Mouse (Mus musculus) mouse trophoblast stem cell (cell line): ENCODE measurements around the gene Shld1.

Experiments used
- in situ Hi-C, 2 experiments: fragments of 300-500 bp; cut with MseI, MboI; formaldehyde crosslinking; loops; 2 replicates in 1 of 2; 3 replicates in 1 of 2; pipeline ENCODE4 v1.15.1; 2025

Gene Shld1

GRCm38 (mm10) chr2:132721844-132722243 lies 35.1 kb downstream of the Shld1 start:
- in situ Hi-C loops: no loop called here

DNA sequence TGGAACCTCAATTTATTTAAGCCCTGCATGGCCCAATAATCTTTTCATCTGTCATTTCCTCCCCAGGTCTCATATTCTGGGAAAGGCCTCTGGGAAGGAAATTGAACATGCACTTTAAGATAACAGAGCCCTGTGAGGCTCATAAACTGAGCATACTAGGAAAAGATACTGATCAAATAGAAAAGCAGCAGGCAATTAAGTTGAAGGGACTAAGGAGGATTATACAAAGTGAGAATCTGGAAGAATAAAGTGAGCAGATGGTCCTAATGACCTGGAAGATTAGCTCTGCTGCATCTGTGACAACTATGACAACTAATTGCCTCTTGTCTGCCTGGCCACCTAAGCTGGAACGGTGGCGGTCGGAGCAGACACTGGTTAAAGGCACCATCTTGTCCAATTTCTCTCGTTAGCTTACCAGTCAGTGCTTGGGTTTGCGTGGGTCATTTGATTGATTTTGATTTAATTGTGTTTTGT lies 37.3 kb downstream of the Shld1 start:
- in situ Hi-C loops: no loop called here

- in situ Hi-C loops: no loop called here
Observed at GRCm38 (mm10) chr2:132724561-132724960, 37.8 kb downstream of the Shld1 start.

DNA sequence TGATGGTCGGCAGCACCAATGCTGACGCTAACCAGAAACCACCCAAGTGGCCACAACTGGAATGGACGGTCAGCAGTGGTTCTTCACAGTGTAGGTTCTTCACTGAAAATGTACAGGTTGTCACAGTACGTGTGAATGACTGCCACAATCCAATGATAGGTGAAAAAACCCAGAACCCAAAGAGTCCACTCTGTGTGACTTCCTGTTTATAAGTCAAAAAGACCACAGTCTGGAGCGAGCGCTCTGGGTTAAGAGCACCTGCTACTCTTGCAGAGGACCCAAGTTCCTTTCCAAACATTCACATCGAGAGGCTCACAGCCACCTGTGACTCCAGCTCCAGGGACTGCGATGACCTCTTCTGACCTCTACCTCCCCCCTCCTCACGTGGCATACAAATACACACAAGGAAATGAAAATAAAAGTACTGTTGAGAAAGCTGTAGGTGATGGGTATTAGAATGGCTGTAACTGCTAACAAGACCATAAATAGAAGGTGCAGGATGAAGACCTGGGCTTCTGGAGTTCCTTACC lies 38.7 kb downstream of the Shld1 start:
- in situ Hi-C loops: no loop called here

DNA sequence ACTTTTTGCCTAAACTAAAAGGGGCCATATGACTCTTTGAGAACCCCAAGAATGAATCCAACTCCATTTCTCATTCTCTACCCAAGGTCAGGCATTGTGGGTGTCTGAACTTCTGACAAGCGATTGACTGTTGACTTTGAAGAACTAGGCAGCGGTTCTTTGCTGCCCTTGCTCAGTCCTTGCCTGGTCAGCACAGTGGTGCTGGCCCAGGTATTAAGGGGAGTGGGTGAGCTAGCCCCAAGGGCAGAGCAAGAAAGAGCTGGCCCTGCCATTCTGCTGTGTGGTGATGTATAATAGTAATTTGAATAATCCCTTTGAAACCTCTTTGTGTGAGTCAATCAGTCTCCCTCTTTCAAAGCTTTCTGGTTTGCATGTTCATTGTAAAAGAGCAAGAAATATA lies 39.4 kb downstream of the Shld1 start:
- in situ Hi-C loops: no loop called here

DNA sequence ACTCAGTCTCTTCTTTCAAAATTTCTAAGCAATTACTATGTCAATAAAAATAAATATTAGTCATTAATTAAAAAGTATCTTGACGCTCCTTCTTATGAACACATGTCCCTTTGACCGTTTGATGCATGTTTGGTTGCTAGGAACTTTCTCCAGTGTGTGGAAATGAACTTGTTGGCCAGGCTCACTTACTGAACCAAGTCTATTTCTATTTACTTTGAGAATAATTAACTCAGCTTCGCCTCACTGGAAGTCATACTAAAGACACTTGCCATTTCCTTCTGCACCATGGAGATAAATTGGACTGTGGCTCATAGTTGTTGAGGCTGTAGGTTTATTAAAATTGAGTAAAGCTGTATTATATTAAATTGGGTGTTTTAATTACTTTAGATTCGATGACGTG lies 46.2 kb downstream of the Shld1 start:
- in situ Hi-C loops: no loop called here

GRCm38 (mm10) chr2:132733603-132734573 lies 47.2 kb downstream of the Shld1 start:
- in situ Hi-C loops: no loop called here

DNA sequence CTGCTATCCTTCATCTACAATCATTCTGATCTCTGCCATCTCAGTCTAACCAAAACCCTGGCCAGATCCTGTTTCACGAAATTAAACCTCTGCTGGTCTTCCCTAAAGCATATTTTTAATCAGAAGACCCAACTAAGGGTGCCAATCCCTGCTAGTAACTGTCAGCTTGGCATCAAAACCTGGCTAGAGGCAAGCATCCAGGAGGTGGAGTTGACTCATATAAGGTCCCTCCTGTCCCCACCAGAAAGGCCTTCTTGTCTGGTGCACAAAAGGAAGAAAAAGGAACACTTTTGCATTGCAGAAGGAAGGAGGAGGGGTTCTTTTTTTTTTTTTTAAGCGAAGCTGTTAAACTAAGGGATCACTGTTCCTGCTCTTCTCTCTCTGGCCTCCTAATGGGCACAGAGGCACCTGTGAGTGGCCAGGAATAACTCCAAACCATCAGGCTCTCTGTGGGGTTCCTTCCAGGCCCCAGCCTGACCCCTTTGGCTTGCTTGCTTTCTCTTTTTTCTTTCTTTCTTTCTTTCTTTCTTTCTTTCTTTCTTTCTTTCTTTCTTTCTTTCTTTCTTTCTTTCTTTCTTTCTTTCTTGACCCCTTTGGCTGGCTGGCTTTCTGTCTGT lies 52.2 kb downstream of the Shld1 start:
- in situ Hi-C loops: no loop called here

GRCm38 (mm10) chr2:132741862-132742347 lies 55.2 kb downstream of the Shld1 start:
- in situ Hi-C loops: no loop called here

- in situ Hi-C loops: no loop called here
Observed at GRCm38 (mm10) chr2:132744866-132745265, 58.1 kb downstream of the Shld1 start.

GRCm38 (mm10) chr2:132746108-132746507 lies 59.4 kb downstream of the Shld1 start:
- in situ Hi-C loops: no loop called here

DNA sequence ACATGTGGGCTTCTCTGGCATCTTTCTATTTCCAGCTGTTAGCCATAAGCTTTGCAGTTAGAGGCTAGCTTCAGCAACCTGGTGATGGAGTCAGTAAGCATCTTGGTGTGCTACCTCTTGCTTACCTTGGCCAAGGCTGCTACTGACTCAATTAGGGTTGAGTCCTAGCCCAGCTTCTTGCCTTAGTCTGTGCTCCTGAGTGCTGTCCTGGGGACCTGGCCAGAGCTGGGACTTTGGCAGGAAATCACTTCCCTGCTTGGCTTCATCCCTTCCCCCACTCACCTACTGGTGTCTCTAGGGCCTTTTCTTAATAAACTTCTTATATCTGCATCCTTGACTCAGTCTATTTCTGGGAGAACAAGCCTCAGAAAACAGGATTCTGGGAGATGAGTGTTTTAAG lies 64.0 kb downstream of the Shld1 start:
- in situ Hi-C loops: no loop called here

GRCm38 (mm10) chr2:132751141-132752066 lies 64.7 kb downstream of the Shld1 start:
- in situ Hi-C loops: no loop called here

GRCm38 (mm10) chr2:132752398-132752797 lies 65.7 kb downstream of the Shld1 start:
- in situ Hi-C loops: no loop called here

DNA sequence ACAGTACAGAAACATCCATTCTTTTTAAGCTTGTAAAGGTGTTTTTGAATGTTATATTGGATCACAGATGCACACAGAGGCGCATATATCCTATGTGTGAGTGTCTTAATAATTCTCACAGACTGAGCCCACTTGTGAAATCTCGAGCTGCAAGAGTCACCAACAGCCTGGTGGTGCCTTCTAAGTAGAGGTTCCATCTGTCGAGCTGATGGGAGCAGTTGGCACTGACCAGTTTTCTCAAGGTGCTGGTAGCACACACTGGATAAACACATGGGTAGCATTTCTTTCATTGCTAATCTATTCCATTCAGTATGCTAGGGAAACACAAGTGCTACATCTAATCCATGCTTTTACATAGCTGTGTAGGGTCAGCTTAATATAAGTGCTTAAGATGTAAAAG lies 66.4 kb downstream of the Shld1 start:
- in situ Hi-C loops: no loop called here

DNA sequence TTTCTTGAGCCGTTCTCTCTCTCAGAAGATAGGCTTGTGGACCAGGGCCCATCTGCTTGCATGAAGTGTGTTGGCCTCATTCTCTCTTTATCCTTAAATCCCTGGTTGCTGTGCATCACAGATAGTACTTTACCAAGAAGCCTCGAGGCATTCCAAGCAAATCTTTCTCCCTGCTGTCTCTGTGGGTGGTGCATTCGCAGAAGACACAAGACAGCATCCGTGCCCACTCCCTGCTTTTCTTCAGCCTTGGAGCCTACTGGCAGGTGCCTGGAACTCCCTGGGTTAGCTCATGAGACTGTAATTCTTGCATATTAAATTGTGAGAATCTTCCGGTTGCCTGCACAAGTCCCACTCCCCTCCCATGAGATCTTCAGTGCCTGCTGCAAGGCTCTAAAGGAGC lies 71.2 kb downstream of the Shld1 start:
- in situ Hi-C loops: no loop called here

GRCm38 (mm10) chr2:132770822-132771221 lies 84.1 kb downstream of the Shld1 start:
- in situ Hi-C loops: no loop called here

GRCm38 (mm10) chr2:132780978-132781377 lies 94.2 kb downstream of the Shld1 start, which contains the start of gene Chgb:
TSS of gene Chgb (plus strand) at chr2:132781278.
- in situ Hi-C loops: no loop called here

DNA sequence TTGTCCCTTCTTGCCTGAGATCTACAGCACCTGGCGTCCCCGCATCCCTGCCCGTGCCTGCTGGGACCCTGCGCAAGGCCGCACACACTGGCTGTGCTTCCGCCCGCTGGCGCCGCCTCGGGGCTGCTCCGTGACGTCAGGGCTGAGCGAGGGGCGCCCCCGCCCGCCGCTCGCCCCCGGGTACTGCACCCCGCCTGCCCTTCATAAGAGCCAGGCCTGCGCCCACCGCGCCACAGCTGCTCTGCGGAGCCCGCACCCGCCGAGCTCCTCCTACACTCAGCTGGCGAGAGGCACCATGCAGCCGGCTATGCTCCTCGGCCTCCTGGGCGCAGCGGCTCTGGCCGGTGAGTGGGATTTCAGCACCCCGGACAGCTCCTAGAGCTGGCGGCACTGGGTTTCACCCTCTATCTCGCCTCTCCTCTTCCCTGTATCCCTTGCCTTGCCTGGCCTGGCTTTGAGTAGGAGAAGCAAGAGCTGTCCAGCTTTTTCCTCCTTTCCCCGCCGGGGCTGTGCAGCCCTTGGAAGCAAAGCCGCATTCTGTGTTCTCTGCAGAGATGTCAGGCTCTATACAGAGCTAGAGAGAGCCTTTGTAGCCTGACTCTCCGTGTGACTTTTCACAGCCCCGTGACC lies 94.8 kb downstream of the Shld1 start:
- in situ Hi-C loops: no loop called here

- in situ Hi-C loops: no loop called here
Observed at GRCm38 (mm10) chr2:132784039-132784438, 97.3 kb downstream of the Shld1 start.
